Comparison of ENCODE assay signal across 8 mouse cellular contexts in genomic region chr4:86957576-86958411, GRCm38 (mm10).
A peak's percentile ranks its signal among the peaks of the same experiment; 100 is the strongest.
DNase-seq lines count a peak whose midpoint lies in the region; ATAC-seq and TF ChIP-seq lines count a peak whose summit lies in the region.

No protein-coding gene starts in this region.

- no peaks in the 10 kb centered on the region for H3K27me3 ChIP-seq in intestine, embryonic 14.5 days (replicated peaks; ENCODE audit: control insufficient read depth, insufficient read depth, low read length)
- H3K27me3 ChIP-seq in intestine, embryonic 16.5 days (replicated peaks; ENCODE audit: control insufficient read depth, insufficient read depth, low read length), result no peaks in the 10 kb centered on the region; the same call in 1 of the 2 replicates
- H3K27me3 ChIP-seq in forebrain, embryonic 13.5 days, result no peaks in the 10 kb centered on the region
- H3K27me3 ChIP-seq in small intestine, adult 2 months (ENCODE audit: control insufficient read depth, insufficient read depth, low read length), result no peaks in the 10 kb centered on the region

- H3K27ac ChIP-seq in intestine, embryonic 14.5 days (ENCODE audit: low read depth), result no peak overlapping the region
- no peak overlapping the region for H3K27ac ChIP-seq in intestine, embryonic 16.5 days (ENCODE audit: low read length)
- H3K27ac ChIP-seq in forebrain, embryonic 13.5 days, result no peak overlapping the region
- H3K27ac ChIP-seq in small intestine, adult 2 months (ENCODE audit: insufficient read depth, low read depth, low read length), result no peak overlapping the region

- 39% methylated on average over 14 of the region's 14 CpGs for WGBS in intestine, embryonic 14.5 days
- WGBS in intestine, embryonic 16.5 days, result 40% methylated on average over 14 of the region's 14 CpGs
- 43% methylated on average over 14 of the region's 14 CpGs for WGBS in forebrain, embryonic 13.5 days
- WGBS in small intestine, adult 2 months, result 44% methylated on average over 14 of the region's 14 CpGs

- no peaks in the 10 kb centered on the region for H3K4me1 ChIP-seq in intestine, embryonic 14.5 days (replicated peaks; ENCODE audit: control insufficient read depth, insufficient read depth, low read length)
- H3K4me1 ChIP-seq in intestine, embryonic 16.5 days (ENCODE audit: control insufficient read depth, insufficient read depth, low read length), result no peaks in the 10 kb centered on the region
- 0 out of 2 replicates have a peak, but pooled peaks cover 3% of the 10 kb centered on the region for H3K4me1 ChIP-seq in forebrain, embryonic 13.5 days
- no peaks in the 10 kb centered on the region for H3K4me1 ChIP-seq in small intestine, adult 2 months (ENCODE audit: control insufficient read depth, insufficient read depth, insufficient read length, low read length)

- no peaks in the 10 kb centered on the region for H3K36me3 ChIP-seq in intestine, embryonic 14.5 days (ENCODE audit: control insufficient read depth, insufficient read depth, low read length)
- no peaks in the 10 kb centered on the region for H3K36me3 ChIP-seq in intestine, embryonic 16.5 days (ENCODE audit: control insufficient read depth, insufficient read depth, low read length)
- H3K36me3 ChIP-seq in forebrain, embryonic 13.5 days (ENCODE audit: poor library complexity, severe bottlenecking), result no peaks in the 10 kb centered on the region
- no peaks in the 10 kb centered on the region for H3K36me3 ChIP-seq in small intestine, adult 2 months (ENCODE audit: control insufficient read depth, insufficient read depth, low read length)

- peak; percentile 76 for DNase-seq in intestine, embryonic 14.5 days (ENCODE audit: low spot score)
- peak; percentile 63 to 69 for DNase-seq in layer of hippocampus, postnatal 25 days (ENCODE audit: extremely low spot score in 1 of 2, low spot score in 1 of 2)

- no peak overlapping the region for H3K4me2 ChIP-seq in intestine, embryonic 14.5 days (ENCODE audit: low read length)
- H3K4me2 ChIP-seq in intestine, embryonic 16.5 days (ENCODE audit: low read depth, low read length), result no peak overlapping the region
- no peak overlapping the region for H3K4me2 ChIP-seq in forebrain, embryonic 13.5 days

- H3K9me3 ChIP-seq in intestine, embryonic 14.5 days (ENCODE audit: control insufficient read depth, low read length), result no peaks in the 10 kb centered on the region
- H3K9me3 ChIP-seq in intestine, embryonic 16.5 days (ENCODE audit: control insufficient read depth, low read length), result no peaks in the 10 kb centered on the region
- H3K9me3 ChIP-seq in forebrain, embryonic 13.5 days (replicated peaks), result no peaks in the 10 kb centered on the region

- TF ChIP-seq CTCF in small intestine, adult 2 months (IDR thresholded peaks at IDR 0.05; ENCODE audit: extremely low read depth, insufficient read length, insufficient replicate concordance, low read depth, low read length), result peak; percentile 42; the same call in 1 of the 2 replicates

- ATAC-seq in intestine, embryonic 14.5 days (replicated peaks; ENCODE audit: low FRiP score, low TSS enrichment, low read depth), result 0 out of 2 replicates have a peak, but pooled peaks have one; percentile 58
- no peak for ATAC-seq in intestine, embryonic 16.5 days
- ATAC-seq in cerebellum, adult (ENCODE audit: insufficient number of reproducible peaks, low FRiP score, low TSS enrichment), result peak; percentile 81
- ATAC-seq in forebrain, embryonic 13.5 days, result peak; percentile 84
- peak; percentile 64 to 67; a peak in 3 of 4 replicates for ATAC-seq in hematopoietic stem cell, adult 5-6 weeks (replicated peaks in 1 of 2; ENCODE audit: insufficient read depth in 1 of 2, low FRiP score in 2 of 2, low TSS enrichment in 1 of 2, low read depth in 1 of 2, poor library complexity in 2 of 2, severe bottlenecking in 2 of 2)
- ATAC-seq in megakaryocyte-erythroid progenitor cell, adult 5-6 weeks (replicated peaks; ENCODE audit: low FRiP score, low TSS enrichment, poor library complexity, severe bottlenecking), result peak; percentile 72

- no peak overlapping the region for H3K4me3 ChIP-seq in intestine, embryonic 14.5 days (ENCODE audit: low read depth, low read length)
- H3K4me3 ChIP-seq in intestine, embryonic 16.5 days (ENCODE audit: low read length), result no peak overlapping the region
- H3K4me3 ChIP-seq in forebrain, embryonic 13.5 days, result no peak overlapping the region
- no peak overlapping the region for H3K4me3 ChIP-seq in small intestine, adult 2 months (ENCODE audit: low read depth, low read length)

- TF ChIP-seq POLR2A in small intestine, adult 2 months (IDR thresholded peaks at IDR 0.05; ENCODE audit: low read depth, low read length), result no peak

- H3K9ac ChIP-seq in intestine, embryonic 14.5 days (ENCODE audit: low read length), result no peak overlapping the region
- no peak overlapping the region for H3K9ac ChIP-seq in intestine, embryonic 16.5 days (ENCODE audit: low read depth, low read length)
- no peak overlapping the region for H3K9ac ChIP-seq in forebrain, embryonic 13.5 days
